Mouse (Mus musculus): ENCODE measurements at regions not wholly inside any gene's neighbourhood (a gene's known extent, or its start where the extent isn't known, plus 50 kb on each side); places are given as distances from the start of the nearest gene placed in this dataset.

GRCm38 (mm10) chr5:103305716-103306447 is 94.7 kb upstream of the Mapk10 start:
- no peak for TF ChIP-seq POLR2A (IDR thresholded peaks at IDR 0.05; ENCODE audit: insufficient read depth, low read depth, low read length)
- no peak for TF ChIP-seq CTCF (IDR thresholded peaks at IDR 0.05; ENCODE audit: insufficient read depth, low read depth, low read length)
